Mouse (Mus musculus): ENCODE measurements around the gene Lmnb2. TPM values are rescaled to one million over a fixed set of nuclear protein-coding genes. Genes with fewer than 3 reads are reported as not detected.

The Lmnb2 gene
- polyA plus RNA-seq, 1 experiment from 2014 or later, result 60.4 TPM

- no peak overlapping the region; the same call in 1 of the 2 replicates for H3K4me3 ChIP-seq
- H3K27me3 ChIP-seq, result peaks cover 30% of the 10 kb centered on the region
- H3K9ac ChIP-seq, result no peak overlapping the region
- H3K36me3 ChIP-seq, result no peaks in the 10 kb centered on the region
- no peak overlapping the region for H3K4me2 ChIP-seq
- WGBS, result 46% methylated on average over 14 of the region's 14 CpGs
- no peaks in the 10 kb centered on the region for H3K9me3 ChIP-seq
- peaks cover 79% of the 10 kb centered on the region for H3K4me1 ChIP-seq
- ATAC-seq (ENCODE audit: borderline replicate concordance, extremely low read depth, low FRiP score, low TSS enrichment), result no peak
- no peak overlapping the region for H3K27ac ChIP-seq
Observed at GRCm38 (mm10) chr10:80934136-80934985, 16.3 kb upstream of the Lmnb2 start.

GRCm38 (mm10) chr10:80933421-80933979, 15.5 kb upstream of the Lmnb2 start:
- Histone ChIP-seq H3K27me3 (peaks cover 30% of the 10 kb centered on the region), H3K9me3 (no peaks in the 10 kb centered on the region), H3K36me3 (no peaks in the 10 kb centered on the region), H3K4me1 (peaks cover 79% of the 10 kb centered on the region), H3K9ac (no peak overlapping the region), H3K4me2 (peak overlapping the region; percentile 80), H3K4me3 (peak overlapping the region; percentile 59), H3K27ac (peak overlapping the region; percentile 49; the same call in 1 of the 2 replicates)
- WGBS, result 3% methylated on average over 21 of the region's 21 CpGs
- ATAC-seq (ENCODE audit: borderline replicate concordance, extremely low read depth, low FRiP score, low TSS enrichment), result no peak

- H3K9me3 ChIP-seq, result no peaks in the 10 kb centered on the region
- peak overlapping the region; percentile 49 for H3K27ac ChIP-seq
- peaks cover 30% of the 10 kb centered on the region for H3K27me3 ChIP-seq
- 2% methylated on average over 17 of the region's 17 CpGs for WGBS
- ATAC-seq (ENCODE audit: borderline replicate concordance, extremely low read depth, low FRiP score, low TSS enrichment), result no peak
- peaks cover 73% of the 10 kb centered on the region for H3K4me1 ChIP-seq
- peak overlapping the region; percentile 59 for H3K4me3 ChIP-seq
- H3K4me2 ChIP-seq, result peak overlapping the region; percentile 80
- no peaks in the 10 kb centered on the region for H3K36me3 ChIP-seq
- peak overlapping the region; percentile 62 for H3K9ac ChIP-seq
Observed at GRCm38 (mm10) chr10:80932700-80933420, 14.8 kb upstream of the Lmnb2 start.

- Histone ChIP-seq H3K4me2 (peak overlapping the region; percentile 80), H3K9me3 (no peaks in the 10 kb centered on the region), H3K27ac (0 out of 2 replicates have a peak overlapping the region, but pooled peaks have one; percentile 49), H3K9ac (peak overlapping the region; percentile 62), H3K4me3 (peak overlapping the region; percentile 59), H3K27me3 (peaks cover 30% of the 10 kb centered on the region), H3K4me1 (peaks cover 66% of the 10 kb centered on the region), H3K36me3 (no peaks in the 10 kb centered on the region)
- ATAC-seq (ENCODE audit: borderline replicate concordance, extremely low read depth, low FRiP score, low TSS enrichment), result no peak
- 1% methylated on average over 20 of the region's 20 CpGs for WGBS
Observed at GRCm38 (mm10) chr10:80932206-80932605, 14.2 kb upstream of the Lmnb2 start.

GRCm38 (mm10) chr10:80931695-80932094, 13.7 kb upstream of the Lmnb2 start:
- Histone ChIP-seq H3K4me1 (peaks cover 61% of the 10 kb centered on the region), H3K9ac (peak overlapping the region; percentile 62), H3K4me3 (peak overlapping the region; percentile 59), H3K4me2 (peak overlapping the region; percentile 80), H3K27me3 (peaks cover 30% of the 10 kb centered on the region), H3K27ac (no peak overlapping the region), H3K9me3 (no peaks in the 10 kb centered on the region), H3K36me3 (no peaks in the 10 kb centered on the region)
- no peak for ATAC-seq (ENCODE audit: borderline replicate concordance, extremely low read depth, low FRiP score, low TSS enrichment)
- 2% methylated on average over 26 of the region's 26 CpGs for WGBS

GRCm38 (mm10) chr10:80931153-80931671, 13.2 kb upstream of the Lmnb2 start:
- Histone ChIP-seq H3K4me3 (peak overlapping the region; percentile 59), H3K9ac (peak overlapping the region; percentile 62), H3K9me3 (no peaks in the 10 kb centered on the region), H3K27ac (no peak overlapping the region), H3K36me3 (no peaks in the 10 kb centered on the region), H3K4me1 (peaks cover 56% of the 10 kb centered on the region), H3K27me3 (peaks cover 30% of the 10 kb centered on the region), H3K4me2 (peak overlapping the region; percentile 80)
- no peak for ATAC-seq (ENCODE audit: borderline replicate concordance, extremely low read depth, low FRiP score, low TSS enrichment)
- 4% methylated on average over 11 of the region's 14 CpGs for WGBS

- Histone ChIP-seq H3K4me2 (peak overlapping the region; percentile 80), H3K27me3 (peaks cover 30% of the 10 kb centered on the region), H3K4me3 (peak overlapping the region; percentile 59), H3K4me1 (peaks cover 50% of the 10 kb centered on the region), H3K9ac (peak overlapping the region; percentile 62), H3K27ac (peak overlapping the region; percentile 75), H3K36me3 (no peaks in the 10 kb centered on the region), H3K9me3 (no peaks in the 10 kb centered on the region)
- WGBS, result under 1% methylated on average over 45 of the region's 45 CpGs
- no peak for ATAC-seq (ENCODE audit: borderline replicate concordance, extremely low read depth, low FRiP score, low TSS enrichment)
Observed at GRCm38 (mm10) chr10:80930361-80931152, 12.5 kb upstream of the Lmnb2 start.

GRCm38 (mm10) chr10:80929299-80930226, 11.5 kb upstream of the Lmnb2 start, which contains the start of gene Gadd45b:
Gadd45b (plus strand) TSS chr10:80930073.
- H3K4me1 ChIP-seq, result peaks cover 44% of the 10 kb centered on the region
- H3K9ac ChIP-seq, result peak within 1 kb of the TSS; percentile 65
- H3K27me3 ChIP-seq, result peaks cover 28% of the 10 kb centered on the region
- H3K27ac ChIP-seq, result peak within 1 kb of the TSS; percentile 95
- H3K4me2 ChIP-seq, result peak within 1 kb of the TSS; percentile 95
- H3K9me3 ChIP-seq, result no peaks in the 10 kb centered on the region
- H3K4me3 ChIP-seq, result peak within 1 kb of the TSS; percentile 59
- ATAC-seq (ENCODE audit: borderline replicate concordance, extremely low read depth, low FRiP score, low TSS enrichment), result peak; percentile 89
- under 1% methylated on average over 56 of the region's 56 CpGs for WGBS
- no peaks in the 10 kb centered on the region for H3K36me3 ChIP-seq

GRCm38 (mm10) chr10:80928586-80929298, 10.7 kb upstream of the Lmnb2 start:
- H3K36me3 ChIP-seq, result no peaks in the 10 kb centered on the region
- under 1% methylated on average over 48 of the region's 48 CpGs for WGBS
- peak overlapping the region; percentile 95 for H3K4me2 ChIP-seq
- peak; percentile 17 for ATAC-seq (ENCODE audit: borderline replicate concordance, extremely low read depth, low FRiP score, low TSS enrichment)
- peak overlapping the region; percentile 95 for H3K27ac ChIP-seq
- peak overlapping the region; percentile 65 for H3K9ac ChIP-seq
- H3K27me3 ChIP-seq, result peaks cover 21% of the 10 kb centered on the region
- H3K4me1 ChIP-seq, result peaks cover 41% of the 10 kb centered on the region
- peak overlapping the region; percentile 58 for H3K4me3 ChIP-seq
- H3K9me3 ChIP-seq, result no peaks in the 10 kb centered on the region

GRCm38 (mm10) chr10:80925472-80925871, 7.4 kb upstream of the Lmnb2 start:
- H3K4me1 ChIP-seq, result peaks cover 25% of the 10 kb centered on the region
- 38% methylated on average over 3 of the region's 3 CpGs for WGBS
- H3K36me3 ChIP-seq, result no peaks in the 10 kb centered on the region
- H3K4me2 ChIP-seq, result no peak overlapping the region
- H3K27me3 ChIP-seq, result no peaks in the 10 kb centered on the region
- no peak overlapping the region for H3K27ac ChIP-seq
- H3K9ac ChIP-seq, result no peak overlapping the region
- H3K4me3 ChIP-seq, result no peak overlapping the region
- no peak for ATAC-seq (ENCODE audit: borderline replicate concordance, extremely low read depth, low FRiP score, low TSS enrichment)
- no peaks in the 10 kb centered on the region for H3K9me3 ChIP-seq
